Mouse (Mus musculus): Measurements from ENCODE around the gene Aspscr1. TPM values are rescaled to one million over a fixed set of nuclear protein-coding genes. Genes with fewer than 3 reads are reported as not detected.
A peak's percentile ranks its signal among the peaks of the same experiment; 100 is the strongest.

Gene Aspscr1
- polyA plus RNA-seq, 1 experiment: 83.0 TPM

GRCm38 (mm10) chr11:120707225-120707624, 34.5 kb downstream of the Aspscr1 start:
- peak; percentile 50 for DNase-seq (ENCODE audit: low read depth)
- TF ChIP-seq POLR2A (IDR thresholded peaks at IDR 0.05; ENCODE audit: borderline replicate concordance, extremely low read depth, insufficient read depth, insufficient read length, poor library complexity, severe bottlenecking): no peak
- TF ChIP-seq CTCF (IDR thresholded peaks at IDR 0.05; ENCODE audit: borderline replicate concordance, extremely low read depth, insufficient read depth, insufficient read length): no peak

- no peak for DNase-seq (ENCODE audit: low read depth)
- no peak for TF ChIP-seq POLR2A (IDR thresholded peaks at IDR 0.05; ENCODE audit: borderline replicate concordance, extremely low read depth, insufficient read depth, insufficient read length, poor library complexity, severe bottlenecking)
- no peak for TF ChIP-seq CTCF (IDR thresholded peaks at IDR 0.05; ENCODE audit: borderline replicate concordance, extremely low read depth, insufficient read depth, insufficient read length)
Observed at GRCm38 (mm10) chr11:120707969-120708368, 35.2 kb downstream of the Aspscr1 start.

- TF ChIP-seq POLR2A (IDR thresholded peaks at IDR 0.05; ENCODE audit: borderline replicate concordance, extremely low read depth, insufficient read depth, insufficient read length, poor library complexity, severe bottlenecking) (no peak), CTCF (IDR thresholded peaks at IDR 0.05; ENCODE audit: borderline replicate concordance, extremely low read depth, insufficient read depth, insufficient read length) (no peak)
- DNase-seq (ENCODE audit: low read depth): no peak
Observed at GRCm38 (mm10) chr11:120709551-120709950, 36.8 kb downstream of the Aspscr1 start.

- no peak for DNase-seq (ENCODE audit: low read depth)
- TF ChIP-seq POLR2A (IDR thresholded peaks at IDR 0.05; ENCODE audit: borderline replicate concordance, extremely low read depth, insufficient read depth, insufficient read length, poor library complexity, severe bottlenecking) (no peak), CTCF (IDR thresholded peaks at IDR 0.05; ENCODE audit: borderline replicate concordance, extremely low read depth, insufficient read depth, insufficient read length) (no peak)
Observed at GRCm38 (mm10) chr11:120710672-120711071, 37.9 kb downstream of the Aspscr1 start.

DNA sequence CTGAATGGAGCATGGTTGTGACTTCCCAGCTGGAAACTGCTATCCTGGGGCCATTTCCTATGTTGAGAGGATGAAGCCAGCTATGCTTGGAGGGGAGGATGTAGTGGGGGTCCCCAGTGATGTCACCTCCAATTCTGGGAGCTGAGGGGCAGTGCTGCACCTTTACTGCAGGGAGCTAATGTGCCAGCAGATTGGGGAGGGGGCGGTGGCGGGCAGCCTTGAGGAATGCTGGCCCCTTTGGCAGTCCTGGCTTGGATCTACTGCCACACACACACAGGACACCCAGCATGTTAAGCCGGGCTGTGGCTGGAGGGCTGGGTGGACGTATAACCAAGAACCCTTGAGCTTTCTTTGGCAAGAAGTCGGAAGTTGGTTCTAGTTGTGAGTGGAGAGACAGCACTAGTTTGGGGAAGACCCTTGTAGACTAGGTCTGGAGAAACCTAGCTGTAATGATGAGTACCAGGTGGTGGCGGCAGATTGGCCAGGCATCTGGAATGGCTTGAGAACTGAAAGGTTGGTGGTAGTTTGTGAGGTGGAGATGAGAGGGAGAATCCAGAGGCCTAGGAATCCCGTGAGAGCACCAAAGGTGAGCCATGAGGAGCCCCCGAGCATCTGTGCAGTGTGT, 39.3 kb downstream of the Aspscr1 start:
- TF ChIP-seq CTCF (IDR thresholded peaks at IDR 0.05; ENCODE audit: borderline replicate concordance, extremely low read depth, insufficient read depth, insufficient read length) (no peak), POLR2A (IDR thresholded peaks at IDR 0.05; ENCODE audit: borderline replicate concordance, extremely low read depth, insufficient read depth, insufficient read length, poor library complexity, severe bottlenecking) (no peak)
- DNase-seq (ENCODE audit: low read depth): no peak

DNA sequence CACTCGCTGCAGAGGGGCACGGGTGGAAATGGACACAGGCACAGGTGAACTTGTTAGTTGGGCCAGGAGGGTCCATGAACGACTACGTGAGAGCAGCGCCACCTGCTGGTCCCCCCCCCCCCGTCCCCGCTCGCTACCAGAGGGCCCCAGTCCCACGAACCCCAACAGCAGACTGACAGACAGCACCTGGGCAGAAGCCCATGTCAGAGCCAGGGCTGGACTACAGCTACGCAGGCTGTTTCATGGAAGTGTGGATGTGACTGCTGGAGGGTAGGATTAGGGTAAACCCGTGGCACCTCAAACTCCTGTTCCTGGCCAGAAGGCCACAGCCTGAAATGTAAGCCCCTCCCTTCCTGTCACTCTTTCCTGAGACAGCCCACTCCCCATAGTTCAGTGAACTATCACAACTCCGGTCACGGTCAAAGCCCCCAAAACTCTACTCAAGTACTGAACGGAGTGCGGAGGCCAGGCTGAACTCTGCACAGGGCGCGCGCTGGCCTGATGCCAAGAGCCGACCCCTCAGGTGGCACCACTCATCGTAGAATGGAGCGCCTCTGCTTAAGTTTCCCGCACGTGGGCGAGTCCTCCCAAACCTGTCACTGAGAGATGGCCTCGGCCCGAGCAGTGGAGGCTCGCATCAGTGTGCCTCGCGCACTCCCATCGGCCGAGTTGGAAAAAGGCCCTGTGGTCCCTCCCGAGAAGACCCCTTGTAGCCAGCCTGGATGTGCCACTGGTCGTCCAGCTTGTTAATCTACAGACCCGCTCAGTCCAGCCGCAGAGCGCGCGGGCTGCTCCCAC, 40.2 kb downstream of the Aspscr1 start:
- peak; percentile 69 for DNase-seq (ENCODE audit: low read depth)
- TF ChIP-seq POLR2A (IDR thresholded peaks at IDR 0.05; ENCODE audit: borderline replicate concordance, extremely low read depth, insufficient read depth, insufficient read length, poor library complexity, severe bottlenecking): no peak
- TF ChIP-seq CTCF (IDR thresholded peaks at IDR 0.05; ENCODE audit: borderline replicate concordance, extremely low read depth, insufficient read depth, insufficient read length): peak; percentile 62

DNA sequence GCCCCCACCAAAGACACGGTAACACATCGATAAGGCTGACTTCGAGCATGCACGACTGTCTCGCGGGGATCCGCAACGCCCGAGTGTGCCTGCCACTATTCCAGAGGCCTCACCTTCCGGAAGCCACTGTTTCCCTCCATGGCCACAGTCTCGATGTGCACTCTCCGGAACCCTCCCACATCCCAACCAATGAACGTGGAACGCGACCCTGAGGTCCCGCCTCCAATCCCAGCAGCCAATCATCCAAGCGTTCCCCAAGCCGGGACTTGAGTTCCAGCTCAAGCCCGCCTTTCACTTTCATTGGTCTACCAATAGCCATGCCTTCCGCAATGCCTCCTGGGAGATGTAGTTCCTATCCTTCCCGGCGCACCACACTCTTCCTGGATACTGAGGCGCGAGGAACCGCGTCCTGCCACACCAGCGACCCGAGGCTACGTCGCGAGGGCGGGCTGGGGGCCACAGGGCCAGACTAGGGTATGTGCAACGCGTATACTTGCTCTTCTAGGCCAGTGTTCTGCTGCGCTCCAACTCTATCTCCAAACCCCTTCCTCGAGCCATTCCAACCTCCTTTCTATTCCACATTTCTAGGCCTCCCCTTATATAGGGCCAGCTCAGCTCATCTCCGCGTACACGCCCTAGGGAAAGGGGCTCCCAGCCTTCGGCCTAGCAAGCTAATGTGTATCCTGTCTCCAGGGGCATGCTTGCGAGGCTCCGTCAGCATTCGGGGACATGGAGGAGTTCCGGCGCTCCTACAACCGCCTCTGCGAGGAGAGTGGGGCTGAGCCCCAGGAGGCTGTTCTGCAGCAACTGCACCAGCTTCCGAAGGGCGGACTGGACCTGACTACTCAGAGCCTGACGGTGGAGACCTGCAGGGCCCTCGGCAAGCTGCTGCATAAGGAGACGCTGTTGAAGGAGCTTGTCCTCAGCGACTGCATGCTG, 41.1 kb downstream of the Aspscr1 start, which contains the start of the genes Cenpx and Lrrc45:
Gene Cenpx (minus strand): TSS at position 159 of the 939 bp plus-strand sequence.
Gene Lrrc45 (plus strand): TSS at position 346 of the 939 bp plus-strand sequence.
- DNase-seq (ENCODE audit: low read depth): peak; percentile 99
- TF ChIP-seq CTCF (IDR thresholded peaks at IDR 0.05; ENCODE audit: borderline replicate concordance, extremely low read depth, insufficient read depth, insufficient read length) (no peak), POLR2A (IDR thresholded peaks at IDR 0.05; ENCODE audit: borderline replicate concordance, extremely low read depth, insufficient read depth, insufficient read length, poor library complexity, severe bottlenecking) (peak; percentile 45; the same call in 1 of the 2 replicates)

GRCm38 (mm10) chr11:120714546-120714945, 41.8 kb downstream of the Aspscr1 start:
- DNase-seq (ENCODE audit: low read depth): no peak
- TF ChIP-seq POLR2A (IDR thresholded peaks at IDR 0.05; ENCODE audit: borderline replicate concordance, extremely low read depth, insufficient read depth, insufficient read length, poor library complexity, severe bottlenecking) (no peak), CTCF (IDR thresholded peaks at IDR 0.05; ENCODE audit: borderline replicate concordance, extremely low read depth, insufficient read depth, insufficient read length) (no peak)

DNA sequence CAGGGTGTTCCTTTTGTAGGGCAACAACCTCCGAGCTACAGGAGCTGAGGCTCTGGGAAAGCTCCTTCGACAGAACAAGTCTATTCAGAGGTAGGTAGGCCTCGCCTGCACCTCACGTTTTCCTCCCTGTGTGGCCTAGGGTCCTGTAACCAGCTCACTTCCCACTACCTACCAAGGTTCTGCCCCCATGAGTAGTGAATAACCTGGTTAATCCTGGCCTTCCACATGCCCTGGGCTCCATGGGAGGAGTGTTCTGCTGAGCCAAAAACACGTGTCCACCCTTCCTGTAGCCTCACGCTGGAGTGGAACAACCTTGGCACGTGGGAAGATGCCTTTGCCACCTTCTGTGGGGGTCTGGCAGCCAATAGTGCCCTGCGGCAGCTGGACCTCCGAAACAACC, 42.4 kb downstream of the Aspscr1 start:
- no peak for DNase-seq (ENCODE audit: low read depth)
- TF ChIP-seq POLR2A (IDR thresholded peaks at IDR 0.05; ENCODE audit: borderline replicate concordance, extremely low read depth, insufficient read depth, insufficient read length, poor library complexity, severe bottlenecking) (no peak), CTCF (IDR thresholded peaks at IDR 0.05; ENCODE audit: borderline replicate concordance, extremely low read depth, insufficient read depth, insufficient read length) (no peak)

- no peak for TF ChIP-seq CTCF (IDR thresholded peaks at IDR 0.05; ENCODE audit: borderline replicate concordance, extremely low read depth, insufficient read depth, insufficient read length)
- TF ChIP-seq POLR2A (IDR thresholded peaks at IDR 0.05; ENCODE audit: borderline replicate concordance, extremely low read depth, insufficient read depth, insufficient read length, poor library complexity, severe bottlenecking): no peak
- DNase-seq (ENCODE audit: low read depth): no peak
Observed at GRCm38 (mm10) chr11:120719242-120719641, 46.5 kb downstream of the Aspscr1 start.

All from brain, embryonic 14.5 days (tissue).